Mouse (Mus musculus) MEL (cell line): ENCODE results near the gene Onecut3.

Source experiments
- BHLHE40 ChIP-seq: IDR thresholded peaks from 2 replicates; pipeline ENCODE4 v1.6.1; 2012; ENCODE audit warnings: low read depth, mild to moderate bottlenecking, inconsistent platforms, low read length, improper control_type of control experiment, borderline replicate concordance
- CHD2 ChIP-seq: IDR thresholded peaks from 2 replicates; pipeline ENCODE4 v1.6.1; 2011; ENCODE audit warnings: low read length, improper control_type of control experiment
- CTCF ChIP-seq, 3 experiments: IDR thresholded peaks in 2 of 3; conservative IDR thresholded peaks in 1 of 3; 2 replicates each; pipeline ENCODE4 v1.5.1; 2011 to 2012; ENCODE audit warnings: low read length in 3 of 3, low read depth in 2 of 3, mild to moderate bottlenecking in 2 of 3, improper control_type of control experiment in 1 of 3, inconsistent platforms in 1 of 3, mixed read lengths in 1 of 3, moderate library complexity in 1 of 3; ENCODE audit not compliant: control insufficient read depth in 1 of 3, insufficient read depth in 1 of 3, poor library complexity in 1 of 3, severe bottlenecking in 1 of 3
- EP300 ChIP-seq, 2 experiments: IDR thresholded peaks; 2 replicates each; pipeline ENCODE4 v1.6.1; 2011; ENCODE audit warnings: improper control_type of control experiment in 2 of 2, low read length in 2 of 2, low read depth in 1 of 2, mild to moderate bottlenecking in 1 of 2
- GATA1 ChIP-seq: IDR thresholded peaks from 2 replicates; pipeline ENCODE4 v1.6.1; 2011; ENCODE audit warnings: low read depth, low read length, improper control_type of control experiment
- MXI1 ChIP-seq: IDR thresholded peaks from 2 replicates; pipeline ENCODE4 v1.6.1; 2011; ENCODE audit warnings: mild to moderate bottlenecking, low read depth, low read length, improper control_type of control experiment
- POLR2A ChIP-seq, 2 experiments: IDR thresholded peaks; 2 replicates each; pipeline ENCODE4 v1.6.1; 2011 to 2012; ENCODE audit warnings: low read length in 2 of 2, mild to moderate bottlenecking in 2 of 2, control low read depth in 1 of 2, improper control_type of control experiment in 1 of 2, low read depth in 1 of 2, moderate library complexity in 1 of 2; ENCODE audit not compliant: control insufficient read depth in 1 of 2, insufficient read depth in 1 of 2, poor library complexity in 1 of 2
- POLR2AphosphoS2 ChIP-seq: IDR thresholded peaks from 2 replicates; pipeline ENCODE4 v1.6.1; 2011; ENCODE audit warnings: low read length, improper control_type of control experiment
- TBP ChIP-seq: IDR thresholded peaks from 2 replicates; pipeline ENCODE4 v1.8.0; 2011; ENCODE audit warnings: low read depth, low read length, improper control_type of control experiment
- TCF12 ChIP-seq: IDR thresholded peaks from 2 replicates; pipeline ENCODE4 v1.6.1; 2014; ENCODE audit warnings: low read depth, mild to moderate bottlenecking, inconsistent platforms, low read length, improper control_type of control experiment, moderate library complexity
- ZMIZ1 ChIP-seq: IDR thresholded peaks from 2 replicates; pipeline ENCODE4 v1.6.1; 2012; ENCODE audit warnings: low read depth, mild to moderate bottlenecking, inconsistent platforms, low read length, improper control_type of control experiment, moderate library complexity

DNA sequence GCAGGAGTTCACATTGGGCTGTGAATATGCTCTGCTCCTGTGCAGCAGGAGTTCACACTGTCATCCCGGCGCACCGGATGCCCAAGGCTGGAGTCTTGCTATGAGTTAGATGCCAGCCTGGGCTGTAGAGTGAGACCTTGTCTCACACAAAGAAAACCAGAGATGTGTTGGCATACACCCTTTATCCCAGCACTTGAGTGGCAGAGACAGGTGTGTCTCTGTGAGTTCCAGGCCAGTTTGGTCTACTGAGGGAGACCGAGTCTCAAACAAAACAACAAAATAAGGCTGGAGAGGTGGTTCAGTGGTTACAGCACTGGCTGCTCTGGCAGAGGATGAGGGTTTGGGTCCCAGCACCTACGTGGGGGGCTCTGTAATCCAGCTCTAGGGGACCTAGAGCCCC is 16.1 kb upstream of the Onecut3 start:
- TF ChIP-seq POLR2A (IDR thresholded peaks at IDR 0.05; ENCODE audit: control insufficient read depth in 1 of 2, insufficient read depth in 1 of 2, low read depth in 1 of 2, low read length in 2 of 2, poor library complexity in 1 of 2) (no peak), GATA1 (no peak), TCF12 (no peak), EP300 (IDR thresholded peaks at IDR 0.05; ENCODE audit: low read depth in 1 of 2, low read length in 2 of 2) (no peak), CHD2 (no peak), POLR2AphosphoS2 (no peak), TBP (no peak), CTCF (IDR thresholded peaks at IDR 0.05 in 2 of 3, conservative IDR thresholded peaks at IDR 0.05 in 1 of 3; ENCODE audit: control insufficient read depth in 1 of 3, insufficient read depth in 1 of 3, low read depth in 2 of 3, low read length in 3 of 3, poor library complexity in 1 of 3, severe bottlenecking in 1 of 3) (no peak), BHLHE40 (no peak), ZMIZ1 (no peak), MXI1 (no peak)
